Mouse (Mus musculus) G1E (cell line): Measurements from ENCODE around the gene Coa4.

Experiments
- CTCF ChIP-seq: IDR thresholded peaks from 2 replicates; pipeline ENCODE4 v1.5.1; 2012; ENCODE audit warnings: low read depth, low read length, inconsistent platforms, mixed read lengths
- GATA1 ChIP-seq: IDR thresholded peaks from 2 replicates; pipeline ENCODE4 v1.6.1; 2012; ENCODE audit warnings: borderline replicate concordance, low read length, inconsistent platforms, mixed read lengths
- GATA2 ChIP-seq: IDR thresholded peaks from 2 replicates; pipeline ENCODE4 v1.6.1; 2012; ENCODE audit warnings: low read depth, low read length, inconsistent platforms, borderline replicate concordance

DNA sequence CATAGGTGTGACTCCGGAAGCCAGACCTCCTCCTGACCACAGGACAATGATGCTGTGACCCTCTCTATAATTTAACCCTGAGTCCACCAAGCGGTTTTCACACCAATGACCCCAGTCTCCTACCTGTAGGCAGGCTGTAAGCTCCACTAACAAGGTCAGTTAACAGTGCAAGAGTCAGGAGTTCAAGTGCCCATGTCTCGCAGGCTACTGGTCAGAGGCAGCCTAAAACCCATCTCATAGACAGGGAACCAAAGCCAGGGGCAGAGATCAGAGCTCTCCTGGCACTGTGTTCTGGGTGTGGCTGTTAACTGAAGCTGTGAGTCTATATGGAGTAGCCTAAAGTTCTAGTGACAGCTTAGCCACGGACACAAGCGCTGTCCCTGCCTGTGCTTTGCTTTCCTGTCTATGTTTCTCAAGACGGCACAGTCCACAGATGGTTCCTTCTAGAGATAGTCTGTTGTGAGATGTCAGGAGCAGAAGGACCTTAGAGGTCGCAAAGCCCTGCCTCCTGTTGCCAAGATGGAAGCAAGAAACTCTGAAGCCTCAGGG, 34.4 kb upstream of the Coa4 start:
- no peak for TF ChIP-seq CTCF
- no peak for TF ChIP-seq GATA1
- TF ChIP-seq GATA2 = no peak
